Mouse (Mus musculus): ENCODE results near the gene Ptpn5.

- TF ChIP-seq CTCF (IDR thresholded peaks at IDR 0.05; ENCODE audit: low read depth, low read length) = no peak
- TF ChIP-seq POLR2A (IDR thresholded peaks at IDR 0.05; ENCODE audit: extremely low read depth, insufficient read depth, low read length) = no peak
These were observed 77.2 kb downstream of the Ptpn5 start for GRCm38 (mm10) chr7:47056273-47056672.
